Mouse (Mus musculus): ENCODE data around the gene Ift20. TPM values are rescaled to one million over a fixed set of nuclear protein-coding genes. Genes with fewer than 3 reads are reported as not detected.

Gene Ift20
- polyA plus RNA-seq, 1 experiment = 41.7 TPM

DNA sequence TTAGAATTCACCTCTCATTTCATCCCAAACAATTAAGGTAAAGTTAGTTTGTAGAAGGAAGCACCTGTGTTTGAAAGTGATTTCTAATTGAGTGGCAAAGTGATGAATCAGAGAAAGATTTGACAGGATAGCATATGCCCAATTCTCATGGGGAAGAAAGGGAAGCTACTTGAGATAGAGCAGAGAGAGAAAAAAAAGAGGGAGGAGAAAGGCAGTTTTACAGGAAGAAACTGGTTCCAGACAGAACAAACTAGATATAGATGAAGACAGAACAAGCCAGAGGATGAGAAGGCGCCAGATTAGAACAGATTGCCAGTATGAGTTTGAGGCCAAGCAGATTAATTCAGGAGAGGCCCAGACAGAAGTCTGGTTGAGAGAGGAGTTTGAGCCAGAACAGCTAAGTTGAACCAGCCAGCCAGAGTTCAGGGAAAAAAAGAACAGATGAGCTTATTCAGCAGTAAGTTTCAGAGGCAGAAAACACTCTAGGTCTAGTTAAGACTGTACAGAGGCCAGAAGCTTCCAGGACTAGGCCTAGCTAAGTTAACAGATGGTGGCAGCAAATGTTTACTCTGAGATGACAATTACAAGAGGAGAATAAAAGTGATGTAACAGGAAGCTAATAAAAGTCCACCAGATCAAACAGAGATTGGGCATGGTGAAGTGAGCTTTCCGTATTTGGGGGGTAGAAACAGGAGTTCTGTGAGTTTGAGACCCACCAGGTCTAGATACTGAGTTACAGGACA is 11.7 kb downstream of the Ift20 start:
- H3K4me1 ChIP-seq (ENCODE audit: control insufficient read depth, insufficient read depth, insufficient read length) = no peaks in the 10 kb centered on the region; the same call in 1 of the 2 replicates
- TF ChIP-seq CTCF (IDR thresholded peaks at IDR 0.05; ENCODE audit: extremely low read depth, insufficient read depth, insufficient read length, insufficient replicate concordance) (no peak), POLR2A (IDR thresholded peaks at IDR 0.05; ENCODE audit: low read depth, low read length) (no peak)
- H3K36me3 ChIP-seq (ENCODE audit: control insufficient read depth, insufficient read depth, low read length) = peaks cover under 1% of the 10 kb centered on the region
- H3K27me3 ChIP-seq (ENCODE audit: control insufficient read depth, insufficient read depth, low read length) = no peaks in the 10 kb centered on the region
- 77% methylated on average over 2 of the region's 2 CpGs for WGBS
- H3K27ac ChIP-seq (ENCODE audit: insufficient read depth, low read length) = no peak overlapping the region
- no peak overlapping the region for H3K4me3 ChIP-seq (ENCODE audit: extremely low read depth, insufficient read depth, insufficient read length)
- DNase-seq (ENCODE audit: low read depth in 1 of 2, low spot score in 2 of 2) = no peak

- no peaks in the 10 kb centered on the region for H3K27me3 ChIP-seq (ENCODE audit: control insufficient read depth, insufficient read depth, low read length)
- no peak overlapping the region for H3K27ac ChIP-seq (ENCODE audit: insufficient read depth, low read length)
- H3K4me3 ChIP-seq (ENCODE audit: extremely low read depth, insufficient read depth, insufficient read length) = peak overlapping the region; percentile 85; the same call in 1 of the 2 replicates
- no peak for DNase-seq (ENCODE audit: low read depth in 1 of 2, low spot score in 2 of 2)
- 20% methylated on average over 5 of the region's 5 CpGs for WGBS
- H3K4me1 ChIP-seq (ENCODE audit: control insufficient read depth, insufficient read depth, insufficient read length) = no peaks in the 10 kb centered on the region; the same call in 1 of the 2 replicates
- H3K36me3 ChIP-seq (ENCODE audit: control insufficient read depth, insufficient read depth, low read length) = no peaks in the 10 kb centered on the region
- TF ChIP-seq POLR2A (IDR thresholded peaks at IDR 0.05; ENCODE audit: low read depth, low read length) (no peak), CTCF (IDR thresholded peaks at IDR 0.05; ENCODE audit: extremely low read depth, insufficient read depth, insufficient read length, insufficient replicate concordance) (no peak)
Measured at GRCm38 (mm10) chr11:78549491-78549987, 13.4 kb downstream of the Ift20 start.

GRCm38 (mm10) chr11:78550168-78551058 is 14.3 kb downstream of the Ift20 start, which contains the start of gene Tmem97:
Gene Tmem97 (minus strand): TSS chr11:78550777.
- Histone ChIP-seq H3K4me3 (ENCODE audit: extremely low read depth, insufficient read depth, insufficient read length) (peak within 1 kb of the TSS; percentile 85), H3K27me3 (ENCODE audit: control insufficient read depth, insufficient read depth, low read length) (no peaks in the 10 kb centered on the region), H3K27ac (ENCODE audit: insufficient read depth, low read length) (peak within 1 kb of the TSS; percentile 47), H3K4me1 (ENCODE audit: control insufficient read depth, insufficient read depth, insufficient read length) (no peaks in the 10 kb centered on the region; the same call in 1 of the 2 replicates), H3K36me3 (ENCODE audit: control insufficient read depth, insufficient read depth, low read length) (no peaks in the 10 kb centered on the region)
- TF ChIP-seq POLR2A (IDR thresholded peaks at IDR 0.05; ENCODE audit: low read depth, low read length) (peak; percentile 69; the same call in 1 of the 2 replicates), CTCF (IDR thresholded peaks at IDR 0.05; ENCODE audit: extremely low read depth, insufficient read depth, insufficient read length, insufficient replicate concordance) (no peak)
- peak; percentile 89 to 93 for DNase-seq (ENCODE audit: low read depth in 1 of 2, low spot score in 2 of 2)
- under 1% methylated on average over 60 of the region's 60 CpGs for WGBS

GRCm38 (mm10) chr11:78551059-78551398 is 14.9 kb downstream of the Ift20 start:
- 33% methylated on average over 6 of the region's 6 CpGs for whole genome bisulfite sequencing
- Histone ChIP-seq H3K4me3 (ENCODE audit: extremely low read depth, insufficient read depth, insufficient read length) (peak overlapping the region; percentile 62), H3K36me3 (ENCODE audit: control insufficient read depth, insufficient read depth, low read length) (no peaks in the 10 kb centered on the region), H3K27ac (ENCODE audit: insufficient read depth, low read length) (no peak overlapping the region; the same call in 1 of the 2 replicates), H3K27me3 (ENCODE audit: control insufficient read depth, insufficient read depth, low read length) (no peaks in the 10 kb centered on the region), H3K4me1 (ENCODE audit: control insufficient read depth, insufficient read depth, insufficient read length) (no peaks in the 10 kb centered on the region; the same call in 1 of the 2 replicates)
- no peak for TF ChIP-seq POLR2A (IDR thresholded peaks at IDR 0.05; ENCODE audit: low read depth, low read length)
- no peak for TF ChIP-seq CTCF (IDR thresholded peaks at IDR 0.05; ENCODE audit: extremely low read depth, insufficient read depth, insufficient read length, insufficient replicate concordance)
- no peak for DNase-seq (ENCODE audit: low read depth in 1 of 2, low spot score in 2 of 2)

- Histone ChIP-seq H3K4me3 (ENCODE audit: extremely low read depth, insufficient read depth, insufficient read length) (no peak overlapping the region), H3K27me3 (ENCODE audit: control insufficient read depth, insufficient read depth, low read length) (no peaks in the 10 kb centered on the region), H3K36me3 (ENCODE audit: control insufficient read depth, insufficient read depth, low read length) (no peaks in the 10 kb centered on the region), H3K4me1 (ENCODE audit: control insufficient read depth, insufficient read depth, insufficient read length) (no peaks in the 10 kb centered on the region), H3K27ac (ENCODE audit: insufficient read depth, low read length) (no peak overlapping the region; the same call in 1 of the 2 replicates)
- TF ChIP-seq POLR2A (IDR thresholded peaks at IDR 0.05; ENCODE audit: low read depth, low read length) = no peak
- DNase-seq (ENCODE audit: low read depth in 1 of 2, low spot score in 2 of 2) = no peak
- 79% methylated on average over 3 of the region's 3 CpGs for WGBS
Measured at GRCm38 (mm10) chr11:78555623-78556022, 19.5 kb downstream of the Ift20 start.

- H3K27ac ChIP-seq (ENCODE audit: insufficient read depth, low read length) = no peak overlapping the region; the same call in 1 of the 2 replicates
- H3K4me1 ChIP-seq (ENCODE audit: control insufficient read depth, insufficient read depth, insufficient read length) = no peaks in the 10 kb centered on the region
- no peaks in the 10 kb centered on the region for H3K36me3 ChIP-seq (ENCODE audit: control insufficient read depth, insufficient read depth, low read length)
- no peak overlapping the region for H3K4me3 ChIP-seq (ENCODE audit: extremely low read depth, insufficient read depth, insufficient read length)
- TF ChIP-seq POLR2A (IDR thresholded peaks at IDR 0.05; ENCODE audit: low read depth, low read length) = no peak
- TF ChIP-seq CTCF (IDR thresholded peaks at IDR 0.05; ENCODE audit: extremely low read depth, insufficient read depth, insufficient read length, insufficient replicate concordance) = no peak
- DNase-seq (ENCODE audit: low read depth in 1 of 2, low spot score in 2 of 2) = no peak
- no peaks in the 10 kb centered on the region for H3K27me3 ChIP-seq (ENCODE audit: control insufficient read depth, insufficient read depth, low read length)
- 68% methylated on average over 4 of the region's 4 CpGs for WGBS
Measured at GRCm38 (mm10) chr11:78556070-78556469, 19.9 kb downstream of the Ift20 start.
